Mouse (Mus musculus): ENCODE data around the gene F2r. TPM values are rescaled to one million over a fixed set of nuclear protein-coding genes. Genes with fewer than 3 reads are reported as not detected.

Gene F2r
- polyA plus RNA-seq, 1 experiment = 116 TPM

- Histone ChIP-seq H3K4me1 (ENCODE audit: control insufficient read depth, insufficient read depth, low read length) (no peaks in the 10 kb centered on the region), H3K4me3 (replicated peaks; ENCODE audit: extremely low read depth, low read depth, low read length) (no peak overlapping the region)
- DNase-seq = no peak
- 87% methylated on average over 4 of the region's 4 CpGs for WGBS
- TF ChIP-seq POLR2A (IDR thresholded peaks at IDR 0.05; ENCODE audit: borderline replicate concordance, extremely low read depth, low read depth, low read length) (no peak), CTCF (IDR thresholded peaks at IDR 0.05; ENCODE audit: insufficient read depth, low read length) (no peak)
Observed at GRCm38 (mm10) chr13:95587628-95588027, 30.7 kb downstream of the F2r start.

GRCm38 (mm10) chr13:95584898-95585297 lies 33.4 kb downstream of the F2r start:
- no peaks in the 10 kb centered on the region for H3K4me1 ChIP-seq (ENCODE audit: control insufficient read depth, insufficient read depth, low read length)
- no peak overlapping the region for H3K4me3 ChIP-seq (replicated peaks; ENCODE audit: extremely low read depth, low read depth, low read length)
- TF ChIP-seq POLR2A (IDR thresholded peaks at IDR 0.05; ENCODE audit: borderline replicate concordance, extremely low read depth, low read depth, low read length) = no peak
- no peak for TF ChIP-seq CTCF (IDR thresholded peaks at IDR 0.05; ENCODE audit: insufficient read depth, low read length)
- no peak for DNase-seq
- 66% methylated on average over 5 of the region's 5 CpGs for WGBS

- 57% methylated on average over 19 of the region's 19 CpGs for WGBS
- no peak for DNase-seq
- Histone ChIP-seq H3K4me3 (replicated peaks; ENCODE audit: extremely low read depth, low read depth, low read length) (no peak overlapping the region), H3K4me1 (ENCODE audit: control insufficient read depth, insufficient read depth, low read length) (no peaks in the 10 kb centered on the region)
- no peak for TF ChIP-seq POLR2A (IDR thresholded peaks at IDR 0.05; ENCODE audit: borderline replicate concordance, extremely low read depth, low read depth, low read length)
Observed at GRCm38 (mm10) chr13:95583237-95584189, 34.8 kb downstream of the F2r start.

- TF ChIP-seq CTCF (IDR thresholded peaks at IDR 0.05; ENCODE audit: insufficient read depth, low read length) (no peak), POLR2A (IDR thresholded peaks at IDR 0.05; ENCODE audit: borderline replicate concordance, extremely low read depth, low read depth, low read length) (no peak)
- H3K4me3 ChIP-seq (replicated peaks; ENCODE audit: extremely low read depth, low read depth, low read length) = no peak overlapping the region
- DNase-seq = no peak
- WGBS = 51% methylated on average over 1 of the region's 1 CpGs
- no peaks in the 10 kb centered on the region for H3K4me1 ChIP-seq (ENCODE audit: control insufficient read depth, insufficient read depth, low read length)
Observed at GRCm38 (mm10) chr13:95581850-95582249, 36.4 kb downstream of the F2r start.

- no peaks in the 10 kb centered on the region for H3K4me1 ChIP-seq (ENCODE audit: control insufficient read depth, insufficient read depth, low read length)
- no peak for DNase-seq
- no peak for TF ChIP-seq POLR2A (IDR thresholded peaks at IDR 0.05; ENCODE audit: borderline replicate concordance, extremely low read depth, low read depth, low read length)
- no peak for TF ChIP-seq CTCF (IDR thresholded peaks at IDR 0.05; ENCODE audit: insufficient read depth, low read length)
- 89% methylated on average over 5 of the region's 5 CpGs for WGBS
- H3K4me3 ChIP-seq (replicated peaks; ENCODE audit: extremely low read depth, low read depth, low read length) = no peak overlapping the region
Observed at GRCm38 (mm10) chr13:95578016-95578697, 40.1 kb downstream of the F2r start.

- H3K4me1 ChIP-seq (ENCODE audit: control insufficient read depth, insufficient read depth, low read length) = no peaks in the 10 kb centered on the region
- TF ChIP-seq CTCF (IDR thresholded peaks at IDR 0.05; ENCODE audit: insufficient read depth, low read length) (no peak), POLR2A (IDR thresholded peaks at IDR 0.05; ENCODE audit: borderline replicate concordance, extremely low read depth, low read depth, low read length) (no peak)
- no peak overlapping the region for H3K4me3 ChIP-seq (replicated peaks; ENCODE audit: extremely low read depth, low read depth, low read length)
- DNase-seq = no peak
- WGBS = 92% methylated on average over 4 of the region's 4 CpGs
Observed at GRCm38 (mm10) chr13:95570877-95571276, 47.4 kb downstream of the F2r start.

- Histone ChIP-seq H3K4me1 (ENCODE audit: control insufficient read depth, insufficient read depth, low read length) (no peaks in the 10 kb centered on the region), H3K4me3 (replicated peaks; ENCODE audit: extremely low read depth, low read depth, low read length) (no peak overlapping the region)
- TF ChIP-seq CTCF (IDR thresholded peaks at IDR 0.05; ENCODE audit: insufficient read depth, low read length) = no peak
- TF ChIP-seq POLR2A (IDR thresholded peaks at IDR 0.05; ENCODE audit: borderline replicate concordance, extremely low read depth, low read depth, low read length) = no peak
- no peak for DNase-seq
Observed at GRCm38 (mm10) chr13:95569326-95569725, 49.0 kb downstream of the F2r start.

- 98% methylated on average over 3 of the region's 3 CpGs for WGBS
- Histone ChIP-seq H3K4me1 (ENCODE audit: control insufficient read depth, insufficient read depth, low read length) (no peaks in the 10 kb centered on the region), H3K4me3 (replicated peaks; ENCODE audit: extremely low read depth, low read depth, low read length) (no peak overlapping the region)
- no peak for DNase-seq
- TF ChIP-seq CTCF (IDR thresholded peaks at IDR 0.05; ENCODE audit: insufficient read depth, low read length) (no peak), POLR2A (IDR thresholded peaks at IDR 0.05; ENCODE audit: borderline replicate concordance, extremely low read depth, low read depth, low read length) (no peak)
Observed at GRCm38 (mm10) chr13:95568336-95568735, 50.0 kb downstream of the F2r start.

- 91% methylated on average over 15 of the region's 15 CpGs for WGBS
- no peaks in the 10 kb centered on the region for H3K4me1 ChIP-seq (ENCODE audit: control insufficient read depth, insufficient read depth, low read length)
- TF ChIP-seq POLR2A (IDR thresholded peaks at IDR 0.05; ENCODE audit: borderline replicate concordance, extremely low read depth, low read depth, low read length) (no peak), CTCF (IDR thresholded peaks at IDR 0.05; ENCODE audit: insufficient read depth, low read length) (no peak)
- no peak for DNase-seq
- H3K4me3 ChIP-seq (replicated peaks; ENCODE audit: extremely low read depth, low read depth, low read length) = no peak overlapping the region
Observed at GRCm38 (mm10) chr13:95566841-95567551, 51.3 kb downstream of the F2r start.
